Mouse (Mus musculus) G1E (cell line): Measurements from ENCODE around the gene H2afy. TPM values are rescaled to one million over a fixed set of nuclear protein-coding genes. Genes with fewer than 3 reads are reported as not detected.

Experiments used
- ATAC-seq: 2 replicates; pipeline ENCODE4 v1.8.0; 2016; ENCODE audit warnings: mild to moderate bottlenecking; ENCODE audit not compliant: insufficient number of reproducible peaks, poor library complexity, low FRiP score, severe bottlenecking; ENCODE audit errors: extremely low read depth
- DNase-seq: peaks from one replicate; pipeline ENCODE4 v3.0.0; 2012; ENCODE audit warnings: low spot score
- H3K27me3 ChIP-seq: 2 replicates; pipeline ENCODE4 v1.6.1; 2012; ENCODE audit warnings: mild to moderate bottlenecking, low read length, inconsistent platforms; ENCODE audit not compliant: insufficient read depth
- H3K36me3 ChIP-seq: replicated peaks from 2 replicates; pipeline ENCODE3; 2012; ENCODE audit warnings: mild to moderate bottlenecking, inconsistent platforms
- H3K4me1 ChIP-seq: 2 replicates; pipeline ENCODE4 v1.6.1; 2012; ENCODE audit warnings: low read depth, low read length, inconsistent platforms, mixed read lengths; ENCODE audit not compliant: insufficient read depth
- H3K4me3 ChIP-seq: 2 replicates; pipeline ENCODE4 v1.5.1; 2012; ENCODE audit warnings: low read depth, mild to moderate bottlenecking, inconsistent platforms, low read length, moderate library complexity, mixed read lengths
- H3K9me3 ChIP-seq: replicated peaks from 2 replicates; pipeline ENCODE4 v1.6.1; 2012; ENCODE audit warnings: inconsistent platforms
- CTCF ChIP-seq: IDR thresholded peaks from 2 replicates; pipeline ENCODE4 v1.5.1; 2012; ENCODE audit warnings: low read depth, low read length, inconsistent platforms, mixed read lengths
- GATA1 ChIP-seq: IDR thresholded peaks from 2 replicates; pipeline ENCODE4 v1.6.1; 2012; ENCODE audit warnings: borderline replicate concordance, low read length, inconsistent platforms, mixed read lengths
- GATA2 ChIP-seq: IDR thresholded peaks from 2 replicates; pipeline ENCODE4 v1.6.1; 2012; ENCODE audit warnings: low read depth, low read length, inconsistent platforms, borderline replicate concordance
- POLR2AphosphoS5 ChIP-seq: IDR thresholded peaks from 2 replicates; pipeline ENCODE4 v1.6.1; 2012; ENCODE audit warnings: low read depth, low read length, inconsistent platforms; ENCODE audit not compliant: insufficient replicate concordance
- TAL1 ChIP-seq: conservative IDR thresholded peaks from 2 replicates; pipeline ENCODE4 v1.6.1; 2012; ENCODE audit warnings: low read depth, low read length, inconsistent platforms, mixed read lengths
- polyA plus RNA-seq: library from polyadenylated mRNA; stranded (reverse); fragments of >175 nt; gene quantifications from 2 replicates; pipeline ENCODE4 v1.2.3, GENCODE M21; 2012
- total RNA-seq, 2 experiments: library from RNA; stranded (forward) in 1 of 2; stranded (reverse) in 1 of 2; fragments of 200-1000 nt in 1 of 2; fragments of >200 nt in 1 of 2; fragmentation: Nextera tagmentation in 1 of 2; gene quantifications; 2 replicates each; pipeline ENCODE4 v1.2.3; 2014 to 2017

Gene H2afy
- total and polyA plus RNA-seq, 3 experiments = 189 to 503 (median 198) TPM

DNA sequence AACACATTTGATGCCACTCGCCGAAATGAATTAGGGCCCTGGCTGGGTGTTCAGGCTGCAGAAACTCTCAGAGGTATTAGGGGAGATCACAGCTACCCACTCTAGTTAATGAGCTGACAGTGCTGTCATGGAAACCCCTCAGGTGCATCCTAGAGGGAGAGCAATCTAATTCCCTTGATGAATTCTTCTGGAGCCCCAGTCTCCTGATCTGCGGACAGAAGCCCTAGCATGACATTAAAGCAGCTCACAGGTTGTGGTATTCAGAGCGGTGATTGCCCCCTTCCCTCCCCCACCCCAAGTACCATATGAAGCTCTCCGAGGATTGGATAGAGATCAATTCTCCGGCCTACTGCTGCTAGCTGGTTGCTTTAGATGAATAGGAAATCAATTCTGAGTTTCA is 82.1 kb downstream of the H2afy start:
- DNase-seq = no peak
- Histone ChIP-seq H3K27me3 (peaks cover 15% of the 10 kb centered on the region), H3K4me1 (no peaks in the 10 kb centered on the region), H3K36me3 (no peaks in the 10 kb centered on the region), H3K9me3 (no peaks in the 10 kb centered on the region), H3K4me3 (no peak overlapping the region)
- ATAC-seq = no peak
- no peak for TF ChIP-seq GATA2
- no peak for TF ChIP-seq GATA1

DNA sequence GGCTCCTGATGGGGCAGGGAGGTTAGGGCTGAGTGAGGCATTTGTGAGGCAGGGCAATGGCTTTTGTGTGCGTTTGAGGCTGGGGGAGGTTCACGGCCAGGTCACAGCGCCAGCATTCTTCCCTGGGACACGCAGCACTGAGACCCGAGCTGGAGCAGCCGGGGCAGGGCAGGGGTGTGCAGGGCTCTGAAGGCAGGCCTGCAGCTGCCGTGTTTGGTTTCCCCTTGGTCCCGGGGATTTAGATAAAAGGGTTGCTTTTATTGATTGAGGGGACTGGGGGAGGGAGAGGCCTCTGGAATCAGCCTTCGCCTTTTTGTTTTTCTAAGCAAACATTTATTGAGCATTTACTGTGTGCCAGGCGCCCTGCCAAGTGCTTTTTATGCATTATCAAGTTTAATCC is 83.4 kb downstream of the H2afy start:
- TF ChIP-seq CTCF = no peak
- no peak for TF ChIP-seq GATA1
- TF ChIP-seq TAL1 = no peak
- TF ChIP-seq GATA2 = no peak
- no peak for TF ChIP-seq POLR2AphosphoS5
- Histone ChIP-seq H3K27me3 (peaks cover 15% of the 10 kb centered on the region), H3K4me1 (no peaks in the 10 kb centered on the region), H3K4me3 (no peak overlapping the region), H3K36me3 (no peaks in the 10 kb centered on the region), H3K9me3 (no peaks in the 10 kb centered on the region)
- DNase-seq = no peak
- no peak for ATAC-seq

- Histone ChIP-seq H3K27me3 (peaks cover 13% of the 10 kb centered on the region), H3K4me3 (no peak overlapping the region), H3K9me3 (no peaks in the 10 kb centered on the region), H3K36me3 (no peaks in the 10 kb centered on the region), H3K4me1 (no peaks in the 10 kb centered on the region)
- DNase-seq (no peak), ATAC-seq (no peak)
- TF ChIP-seq GATA1 (no peak), CTCF (no peak), GATA2 (no peak), TAL1 (no peak), POLR2AphosphoS5 (no peak)
Observed at GRCm38 (mm10) chr13:56050246-56050645, 85.9 kb downstream of the H2afy start.

GRCm38 (mm10) chr13:56042221-56042620 is 93.9 kb downstream of the H2afy start:
- H3K9me3 ChIP-seq = no peaks in the 10 kb centered on the region
- DNase-seq (no peak), ATAC-seq (no peak)
- H3K27me3 ChIP-seq = peaks cover 5% of the 10 kb centered on the region; the same call in 1 of the 2 replicates
- H3K4me1 ChIP-seq = no peaks in the 10 kb centered on the region
- H3K36me3 ChIP-seq = no peaks in the 10 kb centered on the region
- H3K4me3 ChIP-seq = no peak overlapping the region
- TF ChIP-seq TAL1 (no peak), CTCF (no peak), POLR2AphosphoS5 (no peak)

DNA sequence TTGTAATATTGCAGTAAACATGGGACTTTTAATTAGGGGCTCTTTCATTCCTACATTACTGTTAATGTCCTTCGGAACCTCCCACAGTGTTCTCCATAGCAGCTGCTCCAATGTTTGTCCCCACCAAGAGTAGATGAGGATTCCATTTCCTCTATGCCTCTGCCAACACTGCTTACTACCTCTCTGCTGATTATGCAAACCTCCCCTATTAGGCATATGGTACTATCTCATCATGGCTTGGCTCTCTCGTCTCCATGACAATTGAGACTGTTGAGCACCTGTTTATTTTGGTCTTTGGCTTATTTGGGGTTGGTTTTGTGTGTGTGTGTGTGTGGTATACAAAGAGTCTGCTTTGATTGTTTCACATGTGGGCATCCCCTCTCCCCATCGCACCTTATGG is 95.5 kb downstream of the H2afy start:
- no peaks in the 10 kb centered on the region for H3K36me3 ChIP-seq
- H3K9me3 ChIP-seq = no peaks in the 10 kb centered on the region
- TF ChIP-seq TAL1 = no peak
- no peak for TF ChIP-seq GATA1
- TF ChIP-seq CTCF = no peak
- TF ChIP-seq GATA2 = no peak
- TF ChIP-seq POLR2AphosphoS5 = no peak
- H3K4me3 ChIP-seq = no peak overlapping the region
- no peak for DNase-seq
- peaks cover 5% of the 10 kb centered on the region; the same call in 1 of the 2 replicates for H3K27me3 ChIP-seq
- no peaks in the 10 kb centered on the region for H3K4me1 ChIP-seq
- no peak for ATAC-seq

- H3K4me3 ChIP-seq = no peak overlapping the region
- no peak for ATAC-seq
- TF ChIP-seq GATA1 (no peak), TAL1 (no peak), POLR2AphosphoS5 (no peak), GATA2 (no peak), CTCF (no peak)
- no peak for DNase-seq
- H3K36me3 ChIP-seq = no peaks in the 10 kb centered on the region
- H3K27me3 ChIP-seq = 0 out of 2 replicates have a peak, but pooled peaks cover 2% of the 10 kb centered on the region
- H3K4me1 ChIP-seq = no peaks in the 10 kb centered on the region
- H3K9me3 ChIP-seq = no peaks in the 10 kb centered on the region
Observed at GRCm38 (mm10) chr13:56039610-56040371, 96.4 kb downstream of the H2afy start.
